Mouse (Mus musculus): ENCODE measurements around the gene Rnf144b. TPM values are rescaled to one million over a fixed set of nuclear protein-coding genes. Genes with fewer than 3 reads are reported as not detected.

Rnf144b gene
- polyA plus RNA-seq, 1 experiment from 2014 or later, result 1.0 TPM

GRCm38 (mm10) chr13:47178182-47178581, 55.7 kb downstream of the Rnf144b start:
- WGBS, result 81% methylated on average over 8 of the region's 8 CpGs
- Histone ChIP-seq H3K4me3 (ENCODE audit: low read depth, low read length) (no peak overlapping the region), H3K4me1 (ENCODE audit: control insufficient read depth, insufficient read depth, low read length) (no peaks in the 10 kb centered on the region), H3K36me3 (ENCODE audit: control insufficient read depth, insufficient read depth, low read length) (no peaks in the 10 kb centered on the region), H3K27ac (ENCODE audit: low read length) (no peak overlapping the region), H3K27me3 (ENCODE audit: control insufficient read depth, insufficient read depth, low read depth, low read length) (no peaks in the 10 kb centered on the region), H3K4me2 (ENCODE audit: low read length) (no peak overlapping the region), H3K9ac (ENCODE audit: low read depth, low read length) (no peak overlapping the region), H3K9me3 (replicated peaks; ENCODE audit: control insufficient read depth, low read length, poor library complexity, severe bottlenecking) (no peaks in the 10 kb centered on the region)
- ATAC-seq, result no peak

GRCm38 (mm10) chr13:47180776-47181175, 58.3 kb downstream of the Rnf144b start:
- H3K27ac ChIP-seq (ENCODE audit: low read length), result no peak overlapping the region
- no peaks in the 10 kb centered on the region for H3K4me1 ChIP-seq (ENCODE audit: control insufficient read depth, insufficient read depth, low read length)
- no peaks in the 10 kb centered on the region for H3K9me3 ChIP-seq (replicated peaks; ENCODE audit: control insufficient read depth, low read length, poor library complexity, severe bottlenecking)
- no peak for ATAC-seq
- H3K36me3 ChIP-seq (ENCODE audit: control insufficient read depth, insufficient read depth, low read length), result no peaks in the 10 kb centered on the region
- H3K27me3 ChIP-seq (ENCODE audit: control insufficient read depth, insufficient read depth, low read depth, low read length), result no peaks in the 10 kb centered on the region
- H3K4me2 ChIP-seq (ENCODE audit: low read length), result no peak overlapping the region
- no peak overlapping the region for H3K4me3 ChIP-seq (ENCODE audit: low read depth, low read length)
- 84% methylated on average over 7 of the region's 7 CpGs for WGBS
- no peak overlapping the region for H3K9ac ChIP-seq (ENCODE audit: low read depth, low read length)

- WGBS, result 91% methylated on average over 5 of the region's 5 CpGs
- ATAC-seq, result no peak
Measured at GRCm38 (mm10) chr13:47182366-47182765, 59.9 kb downstream of the Rnf144b start.

DNA sequence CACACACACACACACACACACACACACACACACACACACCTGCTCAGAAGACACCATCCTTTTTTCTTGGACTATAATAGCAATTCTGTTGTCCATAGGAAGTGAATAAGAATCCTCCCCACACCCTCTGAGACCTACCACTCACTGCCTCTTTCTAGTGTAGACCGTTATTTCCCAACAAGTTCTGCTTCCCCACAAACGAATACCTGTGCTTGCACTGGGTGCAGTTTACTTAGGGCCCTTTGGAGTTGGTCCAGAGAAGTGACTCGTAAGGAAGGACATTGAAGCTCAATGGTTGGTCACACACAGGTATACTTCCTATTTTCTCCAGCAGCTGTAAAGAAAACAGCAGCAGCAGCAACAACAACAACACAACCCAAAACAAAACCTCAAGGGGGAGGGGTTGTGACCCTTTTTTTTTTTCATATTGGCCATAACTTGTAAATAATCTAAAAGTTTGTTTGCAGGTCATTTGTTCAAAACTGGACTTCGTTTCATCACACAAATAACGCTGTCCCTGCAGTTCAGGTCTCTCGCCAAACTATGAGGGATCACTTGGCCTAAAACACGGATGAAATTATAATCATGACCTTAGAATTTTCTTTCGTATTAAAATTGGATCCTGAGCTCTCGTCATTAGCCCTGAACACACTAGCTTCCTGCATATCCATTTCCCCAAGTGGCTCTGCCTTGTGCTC, 60.7 kb downstream of the Rnf144b start:
- no peak for ATAC-seq
- H3K9me3 ChIP-seq (replicated peaks; ENCODE audit: control insufficient read depth, low read length, poor library complexity, severe bottlenecking), result no peaks in the 10 kb centered on the region
- 85% methylated on average over 9 of the region's 9 CpGs for WGBS
- no peak overlapping the region for H3K4me3 ChIP-seq (ENCODE audit: low read depth, low read length)
- H3K4me2 ChIP-seq (ENCODE audit: low read length), result no peak overlapping the region
- H3K27ac ChIP-seq (ENCODE audit: low read length), result no peak overlapping the region
- no peaks in the 10 kb centered on the region for H3K4me1 ChIP-seq (ENCODE audit: control insufficient read depth, insufficient read depth, low read length)
- no peaks in the 10 kb centered on the region for H3K27me3 ChIP-seq (ENCODE audit: control insufficient read depth, insufficient read depth, low read depth, low read length)
- H3K36me3 ChIP-seq (ENCODE audit: control insufficient read depth, insufficient read depth, low read length), result no peaks in the 10 kb centered on the region
- no peak overlapping the region for H3K9ac ChIP-seq (ENCODE audit: low read depth, low read length)

More at GRCm38 (mm10) chr13:47182366-47182765, 59.9 kb downstream of the Rnf144b start:
- Histone ChIP-seq H3K4me2 (ENCODE audit: low read length) (no peak overlapping the region), H3K9ac (ENCODE audit: low read depth, low read length) (no peak overlapping the region), H3K27me3 (ENCODE audit: control insufficient read depth, insufficient read depth, low read depth, low read length) (no peaks in the 10 kb centered on the region), H3K9me3 (replicated peaks; ENCODE audit: control insufficient read depth, low read length, poor library complexity, severe bottlenecking) (no peaks in the 10 kb centered on the region), H3K36me3 (ENCODE audit: control insufficient read depth, insufficient read depth, low read length) (no peaks in the 10 kb centered on the region), H3K4me1 (ENCODE audit: control insufficient read depth, insufficient read depth, low read length) (no peaks in the 10 kb centered on the region), H3K27ac (ENCODE audit: low read length) (no peak overlapping the region), H3K4me3 (ENCODE audit: low read depth, low read length) (no peak overlapping the region)

GRCm38 (mm10) chr13:47183771-47184170, 61.3 kb downstream of the Rnf144b start:
- no peak for ATAC-seq
- Histone ChIP-seq H3K27me3 (ENCODE audit: control insufficient read depth, insufficient read depth, low read depth, low read length) (no peaks in the 10 kb centered on the region), H3K9me3 (replicated peaks; ENCODE audit: control insufficient read depth, low read length, poor library complexity, severe bottlenecking) (no peaks in the 10 kb centered on the region), H3K4me1 (ENCODE audit: control insufficient read depth, insufficient read depth, low read length) (no peaks in the 10 kb centered on the region), H3K9ac (ENCODE audit: low read depth, low read length) (no peak overlapping the region), H3K36me3 (ENCODE audit: control insufficient read depth, insufficient read depth, low read length) (no peaks in the 10 kb centered on the region), H3K4me2 (ENCODE audit: low read length) (no peak overlapping the region), H3K27ac (ENCODE audit: low read length) (no peak overlapping the region), H3K4me3 (ENCODE audit: low read depth, low read length) (no peak overlapping the region)
- WGBS, result 86% methylated on average over 9 of the region's 9 CpGs

- WGBS, result 80% methylated on average over 4 of the region's 4 CpGs
- Histone ChIP-seq H3K4me2 (ENCODE audit: low read length) (no peak overlapping the region), H3K36me3 (ENCODE audit: control insufficient read depth, insufficient read depth, low read length) (no peaks in the 10 kb centered on the region), H3K27ac (ENCODE audit: low read length) (no peak overlapping the region), H3K9ac (ENCODE audit: low read depth, low read length) (no peak overlapping the region), H3K9me3 (replicated peaks; ENCODE audit: control insufficient read depth, low read length, poor library complexity, severe bottlenecking) (no peaks in the 10 kb centered on the region), H3K4me1 (ENCODE audit: control insufficient read depth, insufficient read depth, low read length) (no peaks in the 10 kb centered on the region), H3K4me3 (ENCODE audit: low read depth, low read length) (no peak overlapping the region), H3K27me3 (ENCODE audit: control insufficient read depth, insufficient read depth, low read depth, low read length) (no peaks in the 10 kb centered on the region)
- ATAC-seq, result no peak
Measured at GRCm38 (mm10) chr13:47187836-47188235, 65.4 kb downstream of the Rnf144b start.

- H3K27me3 ChIP-seq (ENCODE audit: control insufficient read depth, insufficient read depth, low read depth, low read length), result peaks cover 2% of the 10 kb centered on the region; the same call in 1 of the 2 replicates
- no peak overlapping the region for H3K4me3 ChIP-seq (ENCODE audit: low read depth, low read length)
- H3K4me1 ChIP-seq (ENCODE audit: control insufficient read depth, insufficient read depth, low read length), result peaks cover 4% of the 10 kb centered on the region; the same call in 1 of the 2 replicates
- ATAC-seq, result no peak
- no peaks in the 10 kb centered on the region for H3K9me3 ChIP-seq (replicated peaks; ENCODE audit: control insufficient read depth, low read length, poor library complexity, severe bottlenecking)
- H3K4me2 ChIP-seq (ENCODE audit: low read length), result no peak overlapping the region
- H3K27ac ChIP-seq (ENCODE audit: low read length), result no peak overlapping the region
- no peak overlapping the region for H3K9ac ChIP-seq (ENCODE audit: low read depth, low read length)
- WGBS, result 88% methylated on average over 7 of the region's 7 CpGs
- no peaks in the 10 kb centered on the region for H3K36me3 ChIP-seq (ENCODE audit: control insufficient read depth, insufficient read depth, low read length)
Measured at GRCm38 (mm10) chr13:47189971-47190370, 67.5 kb downstream of the Rnf144b start.

DNA sequence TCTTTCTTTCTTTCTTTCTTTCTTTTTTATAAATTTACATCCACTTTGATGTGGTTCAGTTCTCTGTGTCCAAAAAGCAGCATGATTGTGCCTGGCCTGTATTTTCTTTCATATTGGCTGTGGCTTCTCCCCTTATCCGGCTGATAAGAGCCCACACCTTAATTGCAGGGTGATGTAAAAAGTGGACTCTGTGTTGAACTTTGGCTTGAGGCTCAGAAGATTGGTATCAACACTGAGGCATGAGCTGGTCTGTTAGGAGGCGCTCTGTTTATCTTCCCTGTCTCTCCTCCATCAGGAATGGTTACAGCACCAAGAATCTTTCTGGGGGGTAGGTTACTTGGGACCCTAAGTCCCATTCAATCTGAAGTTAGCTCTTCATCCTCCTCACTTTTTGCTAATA, 69.7 kb downstream of the Rnf144b start:
- 86% methylated on average over 2 of the region's 2 CpGs for WGBS

GRCm38 (mm10) chr13:47192771-47193170, 70.3 kb downstream of the Rnf144b start:
- no peak overlapping the region for H3K9ac ChIP-seq (ENCODE audit: low read depth, low read length)
- peaks cover 2% of the 10 kb centered on the region; the same call in 1 of the 2 replicates for H3K27me3 ChIP-seq (ENCODE audit: control insufficient read depth, insufficient read depth, low read depth, low read length)
- H3K9me3 ChIP-seq (replicated peaks; ENCODE audit: control insufficient read depth, low read length, poor library complexity, severe bottlenecking), result no peaks in the 10 kb centered on the region
- ATAC-seq, result no peak
- H3K4me2 ChIP-seq (ENCODE audit: low read length), result no peak overlapping the region
- no peaks in the 10 kb centered on the region for H3K36me3 ChIP-seq (ENCODE audit: control insufficient read depth, insufficient read depth, low read length)
- 69% methylated on average over 5 of the region's 5 CpGs for WGBS
- peaks cover 4% of the 10 kb centered on the region; the same call in 1 of the 2 replicates for H3K4me1 ChIP-seq (ENCODE audit: control insufficient read depth, insufficient read depth, low read length)
- H3K27ac ChIP-seq (ENCODE audit: low read length), result no peak overlapping the region
- H3K4me3 ChIP-seq (ENCODE audit: low read depth, low read length), result no peak overlapping the region

More for the DNA sequence above, 69.7 kb downstream of the Rnf144b start:
- Histone ChIP-seq H3K36me3 (ENCODE audit: control insufficient read depth, insufficient read depth, low read length) (no peaks in the 10 kb centered on the region), H3K4me2 (ENCODE audit: low read length) (no peak overlapping the region), H3K27me3 (ENCODE audit: control insufficient read depth, insufficient read depth, low read depth, low read length) (peaks cover 2% of the 10 kb centered on the region; the same call in 1 of the 2 replicates), H3K9me3 (replicated peaks; ENCODE audit: control insufficient read depth, low read length, poor library complexity, severe bottlenecking) (no peaks in the 10 kb centered on the region), H3K9ac (ENCODE audit: low read depth, low read length) (no peak overlapping the region), H3K4me3 (ENCODE audit: low read depth, low read length) (no peak overlapping the region), H3K27ac (ENCODE audit: low read length) (no peak overlapping the region), H3K4me1 (ENCODE audit: control insufficient read depth, insufficient read depth, low read length) (peaks cover 4% of the 10 kb centered on the region; the same call in 1 of the 2 replicates)
- ATAC-seq, result no peak
